Mouse (Mus musculus) kidney, adult 11 months (tissue): Measurements from ENCODE around the gene Gbx1.
"Not testable (repeated sequence)": the region's sequence is repeated elsewhere in the genome, so short reads cannot be mapped to it uniquely, and the experiment has no call there.

ENCODE experiments used
- DNase-seq: peaks from one replicate; pipeline ENCODE4 v3.0.0; 2022

Gbx1 gene

GRCm38 (mm10) chr5:24526889-24527230, at the start of gene Gbx1:
Gbx1 (minus strand) TSS chr5:24527202.
- no peak for DNase-seq

GRCm38 (mm10) chr5:24576801-24577182, 49.8 kb upstream of the Gbx1 start:
- DNase-seq = no peak

GRCm38 (mm10) chr5:24575948-24576347, 48.9 kb upstream of the Gbx1 start:
- no peak for DNase-seq

GRCm38 (mm10) chr5:24556709-24557108, 29.7 kb upstream of the Gbx1 start, which contains the start of gene 4931409K22Rik:
4931409K22Rik (minus strand) TSS chr5:24556809.
- no peak for DNase-seq

GRCm38 (mm10) chr5:24555335-24555734, 28.3 kb upstream of the Gbx1 start:
- DNase-seq = not testable (repeated sequence)

GRCm38 (mm10) chr5:24553621-24554244, 26.7 kb upstream of the Gbx1 start:
- no peak for DNase-seq

GRCm38 (mm10) chr5:24551317-24551688, 24.3 kb upstream of the Gbx1 start:
- DNase-seq = no peak

GRCm38 (mm10) chr5:24550598-24551316, 23.8 kb upstream of the Gbx1 start:
- DNase-seq = peak; percentile 7

- DNase-seq = no peak
Measured at GRCm38 (mm10) chr5:24542643-24543042, 15.6 kb upstream of the Gbx1 start.

GRCm38 (mm10) chr5:24541144-24541569, 14.2 kb upstream of the Gbx1 start:
- DNase-seq = no peak

- peak; percentile 23 for DNase-seq
Measured at GRCm38 (mm10) chr5:24540387-24541143, 13.6 kb upstream of the Gbx1 start, which contains the start of gene Asb10. Asb10 (minus strand) TSS chr5:24540978.

- DNase-seq = no peak
Measured at GRCm38 (mm10) chr5:24539571-24540296, 12.7 kb upstream of the Gbx1 start.

GRCm38 (mm10) chr5:24537618-24538017, 10.6 kb upstream of the Gbx1 start:
- no peak for DNase-seq

- DNase-seq = no peak
Measured at GRCm38 (mm10) chr5:24536511-24536910, 9.5 kb upstream of the Gbx1 start.

- DNase-seq = peak; percentile 26
Measured at GRCm38 (mm10) chr5:24535731-24536130, 8.7 kb upstream of the Gbx1 start.

GRCm38 (mm10) chr5:24534292-24534691, 7.3 kb upstream of the Gbx1 start:
- no peak for DNase-seq

GRCm38 (mm10) chr5:24533391-24533790, 6.4 kb upstream of the Gbx1 start:
- no peak for DNase-seq

- DNase-seq = peak; percentile 84
Measured at GRCm38 (mm10) chr5:24530042-24530689, 3.2 kb upstream of the Gbx1 start.

GRCm38 (mm10) chr5:24527780-24528179, 778 bp upstream of the Gbx1 start:
- no peak for DNase-seq

GRCm38 (mm10) chr5:24526190-24526888, 663 bp downstream of the Gbx1 start:
- DNase-seq = no peak

- no peak for DNase-seq
Measured at GRCm38 (mm10) chr5:24525360-24526189, 1.4 kb downstream of the Gbx1 start.
